Mouse (Mus musculus) layer of hippocampus, adult 8-10 months (tissue): ENCODE data around the gene Tmtc1. TPM values are rescaled to one million over a fixed set of nuclear protein-coding genes. Genes with fewer than 3 reads are reported as not detected.

ENCODE experiments used
- DNase-seq, 2 experiments: peaks; one replicate each; pipeline ENCODE4 v3.0.0; 2022; ENCODE audit warnings: low spot score in 2 of 2
- total RNA-seq, 4 experiments: library from RNA; stranded (reverse); gene quantifications; 2 replicates each; pipeline ENCODE4 v1.2.4; 2022

Tmtc1 gene
- 10 to 100 TPM; 33.5 to 41.2 (median 37.6) TPM for total RNA-seq

DNA sequence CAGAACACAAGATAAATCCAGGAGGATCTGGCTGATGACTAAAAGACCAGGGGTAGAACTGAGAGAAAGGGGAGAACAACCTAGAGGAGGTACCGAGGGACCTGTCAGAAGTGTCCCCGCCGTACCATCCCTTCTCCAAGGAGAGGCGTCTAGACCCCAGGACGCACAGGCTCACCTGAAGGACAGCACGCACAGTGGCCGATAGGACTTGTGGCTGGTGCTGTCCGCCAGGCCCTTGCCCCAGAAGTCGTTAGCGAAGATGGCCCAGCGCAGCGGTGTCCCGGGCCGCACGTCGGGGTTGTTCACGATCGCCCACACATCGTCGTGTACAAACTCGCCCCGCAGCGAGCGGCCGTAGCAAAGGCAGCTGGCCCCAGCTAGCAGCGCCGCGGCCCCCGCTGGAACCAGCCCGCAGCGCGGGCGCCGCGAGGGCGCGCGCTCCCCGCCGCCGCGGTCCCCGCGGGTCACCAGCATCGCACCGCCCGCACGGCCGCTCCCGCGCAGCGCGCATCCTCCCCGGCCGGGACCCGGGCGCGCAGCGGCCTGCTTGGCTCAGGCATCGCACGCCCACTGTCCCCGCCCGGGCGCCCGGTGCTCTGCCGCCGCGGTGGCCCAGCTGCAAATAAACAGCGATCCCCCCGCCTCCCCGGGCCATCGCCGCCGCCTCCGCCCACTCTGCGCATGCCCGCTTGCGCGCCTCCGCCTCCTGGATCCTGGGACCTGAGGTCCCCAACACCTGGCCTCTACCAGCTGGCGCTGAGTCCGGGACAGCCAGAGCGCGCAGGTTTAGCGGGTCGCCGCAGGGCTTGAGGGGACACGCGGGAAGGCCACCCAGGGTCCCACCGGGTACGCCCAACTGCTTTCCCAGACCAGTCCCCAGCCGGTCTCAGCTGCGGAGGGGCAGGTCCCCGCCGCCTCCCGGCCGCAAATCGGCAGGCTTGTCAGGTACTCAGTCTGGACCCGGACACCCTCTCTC lies at the start of gene Tmtc1:
TSS of gene Tmtc1 (minus strand) at position 664 of the 976 bp plus-strand sequence.
- peak; percentile 47 to 54 for DNase-seq

DNA sequence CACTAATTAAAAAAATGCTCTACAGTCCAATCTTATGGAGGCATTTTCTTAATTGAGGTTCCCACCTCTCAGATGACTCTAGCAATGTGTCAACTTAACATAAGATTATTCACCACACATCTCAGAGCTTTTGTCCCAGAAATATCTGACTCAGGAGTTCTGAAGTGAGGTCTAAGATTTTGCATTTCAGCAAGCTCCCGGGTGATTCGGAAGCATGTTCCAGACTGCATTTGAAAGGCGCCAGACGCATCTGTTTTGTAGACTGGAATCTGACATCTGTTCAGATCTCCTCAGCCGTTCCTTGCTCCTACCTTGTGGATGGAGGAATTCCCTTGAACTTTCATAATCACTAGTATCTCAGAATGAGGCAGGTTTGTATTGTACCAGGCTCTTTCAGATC lies 47.7 kb upstream of the Tmtc1 start:
- DNase-seq = no peak

DNA sequence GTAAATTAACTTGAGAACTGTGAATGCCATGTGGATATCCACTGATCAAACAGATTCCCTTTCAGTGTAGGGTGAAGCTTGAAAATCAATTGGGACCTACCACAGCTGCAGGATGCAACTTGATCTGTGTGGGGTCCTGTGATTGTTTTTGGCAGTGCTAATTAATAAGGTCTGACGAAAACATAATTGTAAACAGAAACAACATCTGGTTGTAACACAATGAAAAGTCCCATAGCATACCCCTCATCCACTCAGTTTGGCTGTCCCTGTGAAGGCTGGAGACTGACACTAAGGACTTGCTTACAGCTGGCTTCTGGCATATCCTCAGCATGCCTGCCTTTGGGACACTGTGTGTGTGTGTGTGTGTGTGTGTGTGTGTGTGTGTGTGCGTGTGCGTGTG lies 42.6 kb upstream of the Tmtc1 start:
- no peak for DNase-seq

DNA sequence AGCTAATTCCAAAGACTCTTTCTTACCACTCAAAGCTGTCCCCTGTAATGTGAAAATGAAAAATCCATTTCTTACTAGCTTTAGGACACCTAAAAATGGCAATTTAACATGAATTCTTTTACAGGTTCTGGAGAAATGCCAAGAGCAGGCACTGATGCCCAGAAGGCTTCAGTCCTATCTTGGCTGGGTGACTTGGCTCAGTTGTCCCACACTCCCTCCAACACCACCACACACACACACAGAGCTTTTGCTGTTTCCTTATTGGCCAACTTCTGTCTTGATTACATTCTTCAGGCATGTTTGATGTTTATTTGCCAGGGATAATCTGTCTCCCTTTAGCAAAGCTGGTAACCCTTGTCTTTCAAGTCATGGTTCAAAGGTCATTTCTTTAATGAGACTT lies 37.7 kb upstream of the Tmtc1 start:
- DNase-seq = no peak

DNA sequence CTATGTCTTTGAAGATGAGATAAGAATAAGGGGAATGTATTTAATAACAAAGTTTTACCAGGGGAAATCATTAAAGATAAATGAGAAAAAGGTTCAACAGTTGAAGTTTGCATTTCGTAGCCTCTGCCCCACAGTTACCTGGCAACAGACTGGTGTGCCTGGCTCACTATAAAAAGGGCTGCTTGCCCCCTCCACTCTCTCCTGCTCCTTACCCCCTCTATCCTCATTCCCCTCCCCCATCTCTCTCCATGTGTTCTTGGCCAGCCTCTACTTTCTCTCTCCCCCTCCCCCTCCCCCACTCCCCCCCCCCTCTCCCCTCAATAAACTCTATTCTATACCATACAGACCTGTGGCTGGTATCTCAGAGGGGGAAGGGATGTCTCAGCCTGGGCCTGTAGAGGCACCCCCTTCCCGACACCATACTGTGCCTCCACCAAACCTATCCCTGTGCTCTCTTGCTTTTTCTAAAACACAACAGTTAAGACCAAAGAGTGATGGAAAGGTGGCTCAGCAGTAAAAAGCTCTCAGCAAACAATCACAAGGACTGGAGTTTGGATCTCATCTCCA lies 35.6 kb upstream of the Tmtc1 start:
- no peak for DNase-seq

DNA sequence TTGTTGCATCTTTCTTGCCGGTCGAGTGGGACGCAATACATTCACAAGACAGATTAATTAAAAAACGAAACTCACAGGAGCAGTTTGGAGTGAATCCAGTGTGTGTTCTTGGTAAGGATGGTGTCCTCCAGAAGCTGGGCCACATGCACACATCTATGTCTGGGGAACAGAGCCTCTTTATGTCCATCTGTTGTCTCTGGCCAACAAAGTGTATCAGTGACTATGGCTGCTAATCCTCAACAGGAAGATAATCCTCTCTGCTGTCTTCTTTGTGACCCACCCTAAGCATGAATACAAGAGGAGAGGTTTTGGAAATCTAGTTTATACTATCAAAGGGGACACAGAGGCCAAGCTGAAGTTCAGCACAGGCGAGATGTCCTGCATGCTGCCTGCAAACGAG lies 34.2 kb upstream of the Tmtc1 start:
- no peak for DNase-seq

DNA sequence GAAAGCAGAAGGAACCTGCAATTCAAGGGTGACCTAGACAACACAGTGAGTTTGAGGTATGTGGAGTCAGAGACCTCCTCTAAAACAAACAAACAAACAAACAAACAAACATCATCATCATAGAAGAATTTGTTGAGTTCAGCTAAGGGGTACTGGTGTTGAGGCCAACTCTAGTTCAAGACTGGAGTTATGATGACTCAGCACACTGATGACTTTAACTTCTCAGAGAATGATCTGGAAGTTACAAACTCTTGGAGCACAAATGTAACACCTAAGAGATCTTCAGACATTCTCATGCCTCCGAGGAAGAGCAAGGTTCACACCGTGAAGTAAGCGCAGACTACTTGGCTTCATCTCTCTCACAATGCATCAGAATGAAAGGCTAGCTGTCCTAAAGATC lies 28.1 kb upstream of the Tmtc1 start:
- no peak for DNase-seq

DNA sequence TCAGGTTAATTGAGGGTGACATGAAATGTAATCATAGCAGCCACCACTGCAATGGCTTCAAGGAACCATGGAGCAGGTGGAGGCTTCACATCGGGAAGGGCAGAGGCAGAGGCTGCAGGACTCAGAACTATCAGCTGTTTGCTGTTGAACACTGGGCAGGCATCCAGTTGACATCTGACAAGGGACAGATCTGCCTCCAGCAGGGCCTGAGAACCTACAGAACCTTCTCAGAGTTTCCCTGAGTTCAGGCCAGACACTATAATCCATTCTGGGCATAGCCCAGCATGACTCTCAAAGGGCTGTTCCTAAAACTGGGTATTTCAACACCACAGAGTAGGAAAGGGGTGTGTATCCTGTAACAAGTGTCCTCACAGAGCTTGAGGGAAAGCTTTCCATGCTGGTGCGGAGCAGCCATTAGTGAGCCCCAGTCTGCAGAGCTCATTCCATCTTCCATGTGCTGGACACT lies 23.8 kb upstream of the Tmtc1 start:
- no peak for DNase-seq

DNA sequence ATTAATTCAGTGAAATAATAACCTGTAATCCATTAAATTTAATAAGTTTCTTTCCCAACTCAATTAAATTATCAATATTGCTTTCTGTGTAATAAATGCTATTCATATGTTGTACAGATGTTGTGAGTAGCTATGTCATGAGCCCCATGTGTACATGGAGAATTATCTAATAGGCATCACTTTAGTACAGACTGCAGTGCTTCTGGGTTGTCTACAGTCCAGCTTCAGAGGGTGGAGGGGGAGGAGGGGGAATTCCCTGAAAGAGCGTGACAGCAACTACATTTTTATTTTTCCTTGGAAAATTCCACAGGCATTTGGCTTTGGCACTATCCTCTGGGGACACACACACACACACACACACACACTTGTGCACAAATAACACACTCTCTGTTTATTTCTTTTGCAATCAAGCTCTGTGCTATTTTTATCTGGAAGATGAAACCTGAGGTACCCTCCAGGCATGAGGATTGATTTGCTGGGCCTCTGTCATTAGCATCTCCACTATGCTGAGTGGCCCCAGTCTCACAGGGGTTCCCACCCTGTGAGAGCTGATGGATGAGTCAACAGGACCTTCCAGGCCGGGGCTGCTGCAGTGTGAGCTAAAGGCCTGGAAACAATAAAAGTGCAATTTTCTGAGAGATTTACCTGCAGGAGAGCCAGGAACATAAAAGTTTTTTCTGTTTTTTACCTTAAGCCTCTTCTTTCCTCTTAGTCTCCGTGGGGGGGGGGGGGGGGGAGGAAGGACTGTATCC lies 23.2 kb upstream of the Tmtc1 start:
- DNase-seq = no peak

DNA sequence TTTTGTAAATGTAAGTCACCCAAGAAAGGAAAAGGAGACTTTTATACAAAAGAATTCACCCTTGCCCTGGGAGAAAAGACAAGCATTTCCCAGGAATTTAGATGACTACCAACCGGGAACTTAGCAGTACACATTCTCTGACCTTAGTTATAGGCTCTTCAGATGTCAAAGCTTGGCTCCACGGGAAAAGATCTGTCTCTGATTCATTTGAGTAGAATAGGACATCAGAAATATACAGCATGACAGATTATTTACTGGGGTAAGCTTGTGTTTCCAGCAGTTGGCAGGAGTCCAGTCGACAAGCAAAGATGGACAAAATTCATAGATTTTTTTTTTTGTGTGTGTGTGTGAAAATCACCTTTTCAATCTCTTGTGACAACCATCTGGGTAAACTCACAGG lies 15.4 kb upstream of the Tmtc1 start:
- no peak for DNase-seq

DNA sequence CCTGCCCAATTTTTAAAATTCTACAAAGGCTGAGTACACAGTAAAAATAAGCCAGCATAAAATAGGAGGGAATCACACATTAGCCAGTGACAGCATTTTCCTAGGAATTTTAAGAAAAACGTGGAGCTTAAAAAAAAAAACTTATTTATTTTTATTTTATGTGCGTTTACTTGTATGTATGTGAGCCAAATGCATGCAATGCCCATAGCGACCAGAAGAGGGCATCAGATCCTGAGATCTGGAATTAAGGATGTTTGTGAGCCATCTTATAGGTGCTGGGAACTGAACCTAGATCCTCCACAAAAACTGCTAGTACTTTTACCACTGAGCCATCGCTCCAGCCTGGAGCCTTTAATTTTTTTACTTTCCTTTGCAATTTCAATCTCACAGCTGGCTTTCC lies 11.3 kb upstream of the Tmtc1 start:
- DNase-seq = no peak

DNA sequence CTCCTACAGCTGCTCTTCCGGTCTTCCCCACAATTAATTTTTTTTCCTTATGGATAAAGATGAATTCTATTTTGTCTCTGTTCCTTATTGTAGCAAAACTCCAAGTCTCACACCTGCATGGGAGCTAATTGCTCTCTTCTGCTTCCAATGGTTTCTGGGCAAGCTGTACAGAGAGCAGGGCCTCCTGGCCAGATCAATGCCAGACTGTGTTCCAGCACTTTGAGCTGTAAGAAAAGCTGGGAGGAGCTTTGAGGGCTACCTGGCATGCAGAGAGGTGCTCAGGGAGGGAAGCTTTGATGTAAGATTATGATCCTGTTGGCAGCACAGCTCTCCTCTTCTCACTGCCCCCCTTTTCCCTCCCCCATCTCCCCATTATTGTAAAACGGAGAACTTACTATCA lies 10.6 kb upstream of the Tmtc1 start:
- no peak for DNase-seq

DNA sequence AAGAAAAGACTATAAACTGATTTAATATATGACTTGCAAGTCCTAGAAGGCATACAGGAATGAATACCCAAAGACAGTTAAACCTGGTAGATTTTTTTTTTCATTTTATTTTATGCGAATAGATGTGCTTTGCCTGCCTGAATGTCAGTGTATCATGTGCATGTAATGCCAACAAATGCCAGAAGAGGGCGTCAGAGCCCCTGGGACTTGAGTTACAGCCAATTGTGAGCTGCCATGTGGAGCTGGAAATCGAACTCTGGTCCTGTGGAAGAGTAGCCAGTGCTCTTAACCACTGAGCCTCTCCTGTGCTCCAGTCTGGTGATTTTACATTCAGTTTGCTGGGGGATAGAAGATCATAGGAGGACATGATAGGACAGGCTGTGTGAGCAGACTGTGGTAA lies 4.0 kb upstream of the Tmtc1 start:
- no peak for DNase-seq

DNA sequence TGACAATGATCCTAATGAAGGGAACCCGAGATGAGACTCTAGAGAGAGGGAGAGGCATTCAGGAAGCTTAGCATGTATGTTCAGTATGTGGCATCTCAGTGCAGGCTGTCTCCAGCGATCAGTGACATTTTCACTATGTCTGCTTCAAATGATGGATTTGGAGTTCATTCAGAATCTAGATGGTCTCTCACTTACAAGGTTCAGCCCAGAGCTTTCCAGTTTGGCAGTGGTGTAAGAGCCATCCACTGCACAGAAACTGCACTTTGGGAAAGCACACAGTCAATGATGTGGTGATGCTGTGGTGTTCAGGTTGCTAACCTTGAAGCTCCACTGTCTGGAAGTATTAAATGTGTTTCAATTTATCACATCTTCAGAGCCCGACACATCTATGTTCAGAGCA lies 1.9 kb upstream of the Tmtc1 start:
- DNase-seq = no peak

DNA sequence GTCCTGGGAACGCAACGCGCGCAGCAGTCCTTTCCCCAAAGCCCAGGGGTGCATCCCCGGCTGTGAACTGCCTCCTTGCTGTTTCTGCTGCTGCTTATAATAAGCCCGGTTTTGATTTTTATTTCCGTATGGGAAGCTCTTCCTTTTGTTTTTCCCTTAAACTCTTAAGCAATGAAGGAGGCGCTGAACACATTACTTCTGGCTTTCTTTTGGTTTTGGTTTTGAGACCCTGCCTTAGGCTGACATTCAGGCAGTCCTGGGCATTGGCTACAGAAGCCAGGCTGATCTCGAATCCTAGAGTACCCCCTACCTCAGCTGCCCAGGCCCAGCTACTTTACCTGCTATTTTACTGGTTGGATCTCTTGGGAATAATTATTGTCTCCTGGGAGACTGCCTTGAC lies 607 bp upstream of the Tmtc1 start:
- no peak for DNase-seq

DNA sequence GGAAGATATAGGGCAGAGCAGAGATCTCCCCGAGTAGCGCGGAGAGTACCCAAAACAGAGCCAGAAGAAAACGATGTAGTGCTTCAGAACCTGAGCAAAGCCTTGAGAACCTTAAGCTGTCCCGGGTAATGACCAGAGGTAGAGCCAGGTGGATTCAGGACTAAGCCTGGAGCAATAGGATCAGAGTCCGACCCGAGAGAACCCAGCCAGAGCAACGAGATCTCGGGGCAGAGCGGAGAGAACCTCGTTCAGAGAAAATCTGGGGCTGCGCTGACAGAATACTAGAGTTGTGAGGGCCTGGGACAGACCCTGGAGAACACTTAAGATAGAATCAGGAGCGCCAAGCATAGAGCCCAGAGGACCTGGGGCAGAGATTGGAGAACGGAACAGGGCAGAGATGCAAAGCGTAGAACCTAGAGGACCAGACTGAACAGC lies 881 bp downstream of the Tmtc1 start:
- peak in 1 of 2 experiments; percentile 16 for DNase-seq

DNA sequence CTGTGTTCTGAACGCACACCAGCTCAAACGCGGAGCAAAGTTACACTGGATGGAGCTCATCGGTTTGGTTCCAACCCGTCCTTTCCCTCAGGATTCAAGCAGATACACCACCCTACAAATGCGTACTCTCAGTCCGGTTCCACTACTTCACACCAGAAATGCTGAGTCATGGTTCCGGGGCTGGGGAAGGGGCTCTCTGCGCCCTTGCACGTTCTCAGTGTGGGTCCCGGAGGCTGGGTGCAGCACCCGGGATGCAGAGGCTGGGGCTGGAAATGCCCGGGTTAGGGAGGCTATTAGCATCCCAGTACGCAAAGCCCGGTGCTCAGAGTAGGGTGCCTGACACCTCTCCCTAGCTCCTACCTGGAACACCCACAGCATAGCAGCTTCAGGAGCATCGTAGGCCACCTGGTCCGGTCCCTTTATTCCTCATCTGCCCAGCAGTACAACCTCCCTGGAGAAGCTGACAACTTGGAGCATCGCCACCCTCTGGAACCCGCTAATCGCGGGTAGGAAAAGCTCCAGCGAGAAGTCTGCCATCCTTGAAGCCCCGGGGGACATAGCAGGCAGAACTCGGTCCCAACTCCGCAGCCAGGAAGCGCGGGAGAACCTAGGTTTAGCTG lies 1.4 kb downstream of the Tmtc1 start:
- DNase-seq = peak in 1 of 2 experiments; percentile 29

DNA sequence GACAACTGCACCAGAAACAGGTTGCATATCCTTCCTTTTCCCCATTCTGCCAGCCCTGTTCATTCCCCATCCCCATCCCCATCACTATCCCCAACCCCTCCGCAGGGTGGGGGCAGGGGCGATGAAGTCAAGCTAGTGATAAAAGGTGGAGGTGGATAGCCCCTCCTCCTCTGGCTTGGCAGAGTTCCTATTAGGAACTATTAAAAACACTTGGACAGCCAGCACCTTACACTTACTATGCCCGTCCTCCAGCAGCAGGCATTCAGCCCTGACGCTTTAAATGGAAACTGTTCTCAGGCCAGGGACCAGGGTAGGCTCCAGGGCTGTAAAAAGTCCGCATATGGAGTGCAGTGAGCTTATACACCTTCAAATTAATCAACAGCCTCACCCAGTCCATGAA lies 2.3 kb downstream of the Tmtc1 start:
- DNase-seq = no peak

DNA sequence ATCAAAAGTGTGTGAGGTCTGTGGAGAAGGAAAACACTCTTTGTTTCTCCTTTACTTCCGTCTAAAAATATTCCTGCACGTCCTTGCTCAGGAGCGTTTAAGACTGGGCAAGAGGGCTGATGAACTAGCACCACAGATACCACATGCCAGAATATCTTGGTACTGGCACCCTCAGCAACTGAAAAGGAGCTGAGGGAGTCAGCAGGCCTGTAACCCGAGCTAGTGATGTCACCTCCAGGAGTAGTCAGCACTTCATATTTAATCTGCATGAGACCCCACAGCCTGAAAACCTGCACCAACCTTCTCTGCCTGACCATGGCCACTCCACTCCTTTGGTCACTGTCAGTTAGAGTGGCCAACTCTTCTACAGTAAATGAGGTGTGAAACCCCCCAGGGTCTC lies 5.1 kb downstream of the Tmtc1 start:
- DNase-seq = no peak

DNA sequence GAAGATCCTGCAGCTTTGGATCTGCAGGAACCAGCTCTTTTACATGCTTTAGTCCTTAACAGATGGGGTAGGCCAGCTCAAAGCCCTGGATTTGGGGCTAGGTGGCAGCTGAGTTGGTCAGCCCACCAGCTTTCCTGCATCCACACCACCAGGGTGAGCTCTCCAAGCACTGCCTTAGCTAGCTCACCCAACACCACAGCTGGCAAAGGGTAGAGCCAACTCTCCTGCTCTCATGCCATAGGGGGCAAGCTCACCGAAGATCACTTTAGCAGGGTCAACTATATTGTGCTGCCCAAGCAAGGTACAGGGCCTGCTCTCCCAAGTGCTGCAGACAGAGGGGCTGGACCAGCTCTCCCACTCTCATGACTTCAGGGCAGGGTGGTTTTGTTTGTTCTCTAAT lies 6.6 kb downstream of the Tmtc1 start:
- DNase-seq = no peak

DNA sequence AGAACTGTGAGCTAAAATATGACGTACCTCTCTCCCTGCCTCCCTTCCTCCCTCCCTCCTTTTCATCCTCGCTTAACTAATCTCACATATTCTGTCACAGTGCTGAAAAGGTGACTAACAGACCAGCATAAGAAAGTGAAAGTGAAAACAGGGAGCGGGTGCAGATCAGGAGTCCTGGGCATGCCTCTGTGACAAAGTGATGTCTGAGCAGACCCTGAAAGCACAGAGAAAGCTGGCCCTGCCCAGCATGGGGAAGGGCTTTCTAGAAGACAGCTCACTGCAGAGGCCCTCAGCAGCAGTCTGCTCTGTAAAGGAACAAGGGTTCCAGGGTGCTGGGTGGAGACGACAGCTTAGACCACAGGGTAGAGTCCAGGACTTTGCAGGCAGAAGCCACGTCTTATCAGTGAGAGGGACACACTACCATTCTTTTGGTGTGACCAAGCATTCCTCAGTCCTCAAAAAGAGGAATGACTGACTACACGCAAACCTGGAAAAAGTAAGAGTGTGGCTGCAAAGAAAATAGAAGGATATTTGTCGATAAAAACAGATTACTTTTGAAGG lies 7.7 kb downstream of the Tmtc1 start:
- no peak for DNase-seq
